Mouse (Mus musculus) midbrain, embryonic 12.5 days (tissue): ENCODE measurements at regions not wholly inside any gene's neighbourhood (a gene's known extent, or its start where the extent isn't known, plus 50 kb on each side); places are given as distances from the start of the nearest gene placed in this dataset.
A peak's percentile ranks its signal among the peaks of the same experiment; 100 is the strongest.
"Not testable (repeated sequence)": the region's sequence is repeated elsewhere in the genome, so short reads cannot be mapped to it uniquely, and the experiment has no call there.

Source experiments
- ATAC-seq: fragments of 200-750 bp; cut with Nextera tagmentation; 2 replicates; pipeline ENCODE4 v1.8.0; 2017; ENCODE audit warnings: low read depth, moderate TSS enrichment, moderate library complexity; ENCODE audit not compliant: low FRiP score
- H3K27ac ChIP-seq: fragments of 300-500 bp; sonication (generic); replicated peaks from 2 replicates; pipeline ENCODE4 v1.5.1; 2016; ENCODE audit warnings: mild to moderate bottlenecking
- H3K27me3 ChIP-seq: fragments of 300-500 bp; sonication (generic); 2 replicates; pipeline ENCODE4 v1.6.1; 2016; ENCODE audit warnings: mild to moderate bottlenecking
- H3K36me3 ChIP-seq: fragments of 300-500 bp; sonication (generic); 2 replicates; pipeline ENCODE4 v1.6.1; 2016
- H3K4me1 ChIP-seq: fragments of 300-500 bp; sonication (generic); 2 replicates; pipeline ENCODE4 v1.6.1; 2016
- H3K4me2 ChIP-seq: fragments of 300-500 bp; sonication (generic); replicated peaks from 2 replicates; pipeline ENCODE4 v1.6.1; 2016; ENCODE audit warnings: mild to moderate bottlenecking, moderate library complexity
- H3K4me3 ChIP-seq: fragments of 300-500 bp; sonication (generic); 2 replicates; pipeline ENCODE4 v1.5.1; 2016; ENCODE audit warnings: mild to moderate bottlenecking
- H3K9ac ChIP-seq: fragments of 300-500 bp; sonication (generic); replicated peaks from 2 replicates; pipeline ENCODE4 v1.6.1; 2016; ENCODE audit warnings: mild to moderate bottlenecking, moderate library complexity
- H3K9me3 ChIP-seq: fragments of 300-500 bp; sonication (generic); 2 replicates; pipeline ENCODE4 v1.6.1; 2016; ENCODE audit warnings: mild to moderate bottlenecking
- WGBS: fragments of 180-500 bp; shearing (Covaris S2); methylation state at CpG from one replicate; pipeline ENCODE4 v1.1.7; 2016; 5-methylcytosine and 5-hydroxymethylcytosine counted together

DNA sequence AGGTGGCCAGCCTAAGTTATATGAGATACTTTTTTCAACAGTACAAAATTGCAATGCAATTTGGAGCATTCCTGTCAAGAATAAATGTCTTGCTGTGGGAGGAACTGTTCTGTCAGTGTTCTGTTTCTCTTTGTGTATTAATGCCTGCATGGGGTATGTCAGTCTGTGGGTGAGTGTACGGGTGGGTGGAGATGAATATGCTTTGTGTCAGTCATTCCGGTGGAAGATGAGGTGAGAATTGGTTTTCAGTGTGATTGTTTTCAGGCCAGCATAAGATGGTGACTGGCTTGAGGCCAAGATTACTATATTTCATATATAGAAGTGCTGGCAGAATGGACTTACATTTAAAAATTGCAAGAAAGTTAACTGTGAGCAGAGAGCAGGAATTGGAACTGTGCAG is 184.0 kb downstream of the Frk start:
- Histone ChIP-seq H3K4me3 (no peak overlapping the region), H3K27me3 (no peaks in the 10 kb centered on the region), H3K27ac (no peak overlapping the region), H3K9me3 (no peaks in the 10 kb centered on the region), H3K36me3 (no peaks in the 10 kb centered on the region), H3K9ac (no peak overlapping the region), H3K4me2 (no peak overlapping the region), H3K4me1 (no peaks in the 10 kb centered on the region)
- 66% methylated on average over 2 of the region's 2 CpGs for WGBS
- no peak for ATAC-seq

DNA sequence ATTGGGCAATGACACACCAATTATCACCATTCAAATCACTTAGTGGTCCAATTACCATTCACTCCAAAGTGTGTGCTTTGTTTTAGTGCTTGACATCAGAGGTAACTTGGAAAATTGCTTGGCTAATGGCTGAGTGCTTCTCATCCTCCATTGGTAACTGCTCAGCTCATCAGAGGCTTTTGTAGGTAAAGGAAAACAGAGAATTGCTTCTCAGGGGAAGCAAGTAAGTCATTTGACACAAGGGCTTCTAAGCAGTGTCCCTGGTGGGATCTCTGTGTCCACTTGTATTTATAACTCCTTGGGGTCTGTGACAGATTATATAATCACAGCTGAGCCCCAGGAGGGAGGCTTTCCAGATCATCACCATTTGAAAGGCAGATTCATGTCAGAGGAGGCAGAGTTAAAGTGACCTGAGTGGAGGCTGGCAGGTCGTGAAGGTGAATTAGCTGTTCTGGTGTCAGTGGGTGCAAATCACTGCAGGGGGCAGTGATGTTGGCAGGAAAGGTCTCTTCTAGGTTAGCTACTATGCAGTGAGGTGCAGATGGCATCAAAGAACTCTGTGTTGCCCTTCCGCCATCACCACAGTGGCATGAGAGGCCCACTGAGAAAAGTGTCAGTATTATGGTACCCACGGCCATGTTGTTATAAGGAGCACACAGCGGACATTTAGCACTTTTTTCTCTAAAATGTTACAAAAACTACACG is 184.7 kb downstream of the Frk start:
- 0 out of 2 replicates have a peak, but pooled peaks have one; percentile 57 for ATAC-seq
- 68% methylated on average over 5 of the region's 5 CpGs for WGBS
- no peak overlapping the region for H3K27ac ChIP-seq
- no peaks in the 10 kb centered on the region for H3K4me1 ChIP-seq
- H3K27me3 ChIP-seq = no peaks in the 10 kb centered on the region
- no peak overlapping the region for H3K4me2 ChIP-seq
- no peak overlapping the region for H3K4me3 ChIP-seq
- no peak overlapping the region for H3K9ac ChIP-seq
- H3K36me3 ChIP-seq = no peaks in the 10 kb centered on the region
- no peaks in the 10 kb centered on the region for H3K9me3 ChIP-seq

DNA sequence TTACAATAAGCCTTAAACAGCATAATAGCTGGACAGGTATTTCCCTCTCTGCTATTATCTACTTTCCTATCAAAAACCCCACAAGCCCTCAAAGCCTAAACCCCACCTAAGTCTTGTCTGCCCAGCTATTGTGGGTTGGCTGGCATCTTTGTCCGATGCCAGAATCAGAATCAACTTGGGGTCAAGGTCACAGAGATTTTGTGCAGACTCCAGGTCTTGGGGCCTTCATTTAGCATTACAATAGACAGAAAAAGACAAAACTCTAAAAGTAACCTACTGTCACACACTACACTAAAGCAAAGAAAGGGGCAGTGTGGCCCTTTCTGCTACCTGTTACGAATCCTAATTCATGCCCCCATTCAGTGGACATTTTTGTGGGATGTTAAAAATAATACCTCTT is 188.6 kb downstream of the Frk start:
- Histone ChIP-seq H3K27me3 (no peaks in the 10 kb centered on the region), H3K4me2 (no peak overlapping the region), H3K4me3 (no peak overlapping the region), H3K4me1 (no peaks in the 10 kb centered on the region), H3K9me3 (no peaks in the 10 kb centered on the region), H3K9ac (no peak overlapping the region), H3K27ac (no peak overlapping the region), H3K36me3 (no peaks in the 10 kb centered on the region)
- 85% methylated on average over 2 of the region's 2 CpGs for WGBS
- ATAC-seq = no peak

DNA sequence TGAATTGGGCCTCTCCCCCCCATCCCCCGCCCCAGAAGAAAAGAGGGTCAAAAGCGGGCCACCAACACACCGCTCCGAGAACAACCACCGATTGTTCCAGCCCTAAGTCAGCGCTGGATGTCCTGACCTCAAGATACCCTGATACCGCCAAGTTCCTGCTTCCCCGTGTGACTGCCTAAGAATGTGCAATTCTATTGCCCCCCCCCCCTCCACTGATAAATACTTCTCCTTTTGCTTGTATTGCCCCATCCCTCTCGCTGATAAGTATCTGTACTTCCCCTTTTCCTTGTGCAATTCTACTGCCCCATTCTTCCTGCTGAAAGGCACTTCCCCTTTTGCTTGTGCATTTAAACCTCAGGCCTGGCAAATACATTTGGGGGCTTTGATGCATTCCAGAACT is 216.2 kb downstream of the Frk start:
- 90% methylated on average over 9 of the region's 9 CpGs for WGBS
- not testable (repeated sequence) for ATAC-seq, H3K27ac ChIP-seq

DNA sequence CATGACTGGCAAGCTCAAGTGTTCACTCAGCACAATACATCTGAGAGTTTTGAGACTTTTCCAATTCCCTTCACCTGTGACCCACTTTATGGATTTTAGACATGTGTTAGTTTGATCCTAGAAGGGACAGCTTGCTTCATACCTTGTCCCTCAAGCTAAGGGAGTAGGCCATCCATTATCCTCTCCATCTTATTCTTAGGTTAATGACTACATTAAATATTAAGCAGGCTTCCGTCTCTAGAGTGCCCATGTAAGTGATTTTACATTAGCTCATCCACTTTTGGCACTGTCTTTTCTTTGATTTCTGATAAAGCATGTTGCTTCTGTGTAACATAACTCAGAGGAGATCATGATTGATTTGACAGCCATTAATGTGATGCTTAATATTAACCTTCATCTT is 218.8 kb downstream of the Frk start:
- no peaks in the 10 kb centered on the region for H3K9me3 ChIP-seq
- H3K4me2 ChIP-seq = no peak overlapping the region
- H3K36me3 ChIP-seq = no peaks in the 10 kb centered on the region
- H3K4me1 ChIP-seq = no peaks in the 10 kb centered on the region
- H3K9ac ChIP-seq = no peak overlapping the region
- no peak overlapping the region for H3K27ac ChIP-seq
- 94% methylated on average over 1 of the region's 1 CpGs for WGBS
- no peak overlapping the region for H3K4me3 ChIP-seq
- no peak for ATAC-seq
- H3K27me3 ChIP-seq = no peaks in the 10 kb centered on the region

More for the DNA sequence above, 216.2 kb downstream of the Frk start:
- H3K4me3 ChIP-seq, H3K27me3 ChIP-seq, H3K9me3 ChIP-seq, H3K4me2 ChIP-seq, H3K4me1 ChIP-seq, H3K36me3 ChIP-seq, H3K9ac ChIP-seq: not testable (repeated sequence)

DNA sequence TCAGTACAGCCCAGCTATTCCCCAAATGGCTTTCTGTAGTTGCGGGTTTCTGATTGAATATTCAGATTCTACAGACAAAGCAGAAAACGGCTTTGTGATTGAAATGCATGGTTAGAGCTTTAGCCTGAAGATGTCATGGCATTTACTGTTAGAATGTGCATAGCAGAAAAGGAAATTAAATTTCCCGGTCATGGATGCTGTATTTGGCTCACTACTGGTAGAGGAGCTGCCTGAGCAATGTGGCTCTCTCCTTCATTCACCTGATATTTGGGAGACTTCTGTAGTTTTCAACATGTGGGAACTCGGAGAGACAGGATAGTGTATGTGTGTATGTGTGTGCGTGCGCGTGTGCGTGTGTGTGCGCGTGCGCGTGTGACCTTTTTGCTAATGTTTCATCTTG is 222.2 kb downstream of the Frk start:
- 85% methylated on average over 12 of the region's 12 CpGs for WGBS
- no peaks in the 10 kb centered on the region for H3K9me3 ChIP-seq
- no peak overlapping the region for H3K4me2 ChIP-seq
- no peak overlapping the region for H3K27ac ChIP-seq
- H3K27me3 ChIP-seq = no peaks in the 10 kb centered on the region
- H3K4me3 ChIP-seq = no peak overlapping the region
- H3K36me3 ChIP-seq = no peaks in the 10 kb centered on the region
- ATAC-seq = 0 out of 2 replicates have a peak, but pooled peaks have one; percentile 21
- no peaks in the 10 kb centered on the region for H3K4me1 ChIP-seq
- no peak overlapping the region for H3K9ac ChIP-seq

DNA sequence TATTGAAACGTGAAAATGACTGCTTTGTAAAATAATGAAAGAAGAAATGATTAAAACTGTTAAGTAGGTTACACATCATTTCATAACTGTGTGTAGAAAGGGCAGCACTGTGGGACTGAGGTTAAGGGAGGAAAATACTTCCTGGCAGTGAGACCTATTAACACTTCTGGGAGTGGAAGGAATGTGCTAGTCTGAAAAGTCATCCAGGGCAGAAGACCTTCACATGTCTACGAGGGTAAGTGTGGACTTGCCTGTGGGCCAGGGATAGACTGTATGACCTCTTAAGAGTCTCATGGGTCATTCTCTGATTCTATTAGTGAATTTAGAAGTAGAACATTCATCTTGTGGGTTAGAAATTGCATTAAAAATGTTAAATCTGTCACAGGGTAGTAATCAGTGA is 248.1 kb downstream of the Frk start:
- Histone ChIP-seq H3K9ac (no peak overlapping the region), H3K27ac (no peak overlapping the region), H3K36me3 (no peaks in the 10 kb centered on the region), H3K4me2 (no peak overlapping the region), H3K27me3 (no peaks in the 10 kb centered on the region), H3K4me3 (no peak overlapping the region), H3K4me1 (no peaks in the 10 kb centered on the region), H3K9me3 (no peaks in the 10 kb centered on the region)
- 72% methylated on average over 2 of the region's 2 CpGs for WGBS
- ATAC-seq = no peak

DNA sequence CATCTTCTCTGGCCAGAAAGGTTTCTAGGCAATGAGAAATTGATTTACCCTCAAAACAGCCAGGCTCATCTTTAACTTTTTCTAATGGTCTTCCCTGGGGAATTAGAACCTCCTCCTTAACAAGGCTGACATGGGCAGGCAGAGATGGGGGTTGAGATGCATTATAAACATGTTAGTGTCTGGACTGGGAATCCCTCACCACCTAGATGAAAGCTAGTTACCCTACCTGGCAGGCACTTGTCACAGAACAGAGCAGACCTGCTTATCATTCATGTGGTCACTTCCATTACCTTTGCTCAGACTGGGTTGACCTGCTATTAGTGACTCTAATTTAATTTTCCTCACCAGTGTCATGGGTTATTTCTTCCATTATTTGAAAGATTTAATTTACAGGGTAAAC is 279.2 kb downstream of the Frk start:
- Histone ChIP-seq H3K27ac (no peak overlapping the region), H3K9me3 (no peaks in the 10 kb centered on the region), H3K4me2 (no peak overlapping the region), H3K4me3 (no peak overlapping the region), H3K4me1 (no peaks in the 10 kb centered on the region), H3K9ac (no peak overlapping the region), H3K27me3 (no peaks in the 10 kb centered on the region), H3K36me3 (no peaks in the 10 kb centered on the region)
- peak; percentile 60; the same call in 1 of the 2 replicates for ATAC-seq

DNA sequence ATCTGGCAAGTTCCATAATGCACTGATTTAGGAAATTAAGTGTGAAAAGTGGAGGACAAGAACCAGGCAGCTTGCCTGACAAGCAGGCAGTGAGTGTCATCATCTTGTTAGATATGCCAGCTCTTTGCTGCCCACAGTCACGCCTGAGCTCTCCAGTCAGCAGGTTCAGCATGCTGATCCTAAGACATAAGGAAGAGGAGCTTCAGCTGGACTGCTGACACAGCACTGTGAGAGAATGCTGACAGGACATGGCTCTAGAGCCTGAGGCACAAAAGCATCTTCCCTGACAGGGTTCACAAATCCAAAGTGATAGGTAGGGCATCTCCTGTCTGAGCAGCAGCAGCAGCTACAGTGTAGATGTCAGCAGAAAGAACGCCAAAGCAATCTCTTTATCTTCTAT is 308.9 kb downstream of the Frk start:
- WGBS = 57% methylated on average over 2 of the region's 2 CpGs
- no peak overlapping the region for H3K4me2 ChIP-seq
- H3K9ac ChIP-seq = no peak overlapping the region
- no peak overlapping the region for H3K4me3 ChIP-seq
- no peak for ATAC-seq
- H3K4me1 ChIP-seq = no peaks in the 10 kb centered on the region
- no peaks in the 10 kb centered on the region for H3K27me3 ChIP-seq
- H3K9me3 ChIP-seq = no peaks in the 10 kb centered on the region
- H3K36me3 ChIP-seq = no peaks in the 10 kb centered on the region
- H3K27ac ChIP-seq = no peak overlapping the region

DNA sequence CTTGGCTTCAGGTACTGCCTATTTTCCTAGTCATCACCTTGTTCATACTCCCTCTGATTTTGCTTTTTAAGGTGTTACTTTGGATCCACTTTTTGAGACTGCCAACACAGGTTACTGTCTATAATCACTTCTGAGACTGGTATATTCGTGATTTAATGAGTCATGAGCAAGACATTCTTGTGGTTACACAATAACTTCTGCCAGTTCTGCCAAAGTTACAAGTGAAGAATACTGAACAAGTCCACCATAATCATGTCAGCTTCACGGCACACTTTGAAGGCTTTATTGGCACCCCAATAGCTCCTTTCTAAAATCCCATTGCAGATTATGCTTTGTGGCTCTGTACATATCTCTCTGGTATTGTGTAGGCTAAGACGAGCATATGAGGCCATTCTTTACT is 327.9 kb downstream of the Frk start:
- Histone ChIP-seq H3K4me1 (no peaks in the 10 kb centered on the region), H3K4me2 (no peak overlapping the region), H3K4me3 (no peak overlapping the region), H3K27me3 (no peaks in the 10 kb centered on the region), H3K36me3 (no peaks in the 10 kb centered on the region), H3K9me3 (no peaks in the 10 kb centered on the region), H3K27ac (no peak overlapping the region), H3K9ac (no peak overlapping the region)
- 89% methylated on average over 3 of the region's 3 CpGs for WGBS
- ATAC-seq = no peak

DNA sequence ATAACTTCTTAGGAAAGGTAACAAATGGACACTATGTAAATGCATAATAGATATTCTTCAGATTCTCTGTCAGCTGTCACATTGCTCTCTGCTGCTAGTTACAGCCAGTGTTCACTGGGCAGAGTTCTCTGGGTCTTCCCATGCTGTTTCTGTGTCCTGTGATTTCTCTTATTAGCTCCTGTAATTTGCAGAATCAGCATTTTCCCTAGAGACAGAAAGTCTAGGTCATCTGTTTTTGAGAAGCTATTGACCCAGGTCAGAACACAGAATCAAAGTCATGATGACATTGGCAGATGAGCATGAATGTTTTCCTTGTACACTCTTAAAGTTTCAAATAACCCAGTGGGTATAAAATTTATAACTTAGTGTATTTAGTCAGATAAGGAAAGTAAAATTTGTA is 340.9 kb downstream of the Frk start:
- Histone ChIP-seq H3K27ac (no peak overlapping the region), H3K4me3 (no peak overlapping the region), H3K36me3 (no peaks in the 10 kb centered on the region), H3K9me3 (no peaks in the 10 kb centered on the region), H3K9ac (no peak overlapping the region), H3K27me3 (no peaks in the 10 kb centered on the region), H3K4me1 (no peaks in the 10 kb centered on the region), H3K4me2 (no peak overlapping the region)
- no peak for ATAC-seq

DNA sequence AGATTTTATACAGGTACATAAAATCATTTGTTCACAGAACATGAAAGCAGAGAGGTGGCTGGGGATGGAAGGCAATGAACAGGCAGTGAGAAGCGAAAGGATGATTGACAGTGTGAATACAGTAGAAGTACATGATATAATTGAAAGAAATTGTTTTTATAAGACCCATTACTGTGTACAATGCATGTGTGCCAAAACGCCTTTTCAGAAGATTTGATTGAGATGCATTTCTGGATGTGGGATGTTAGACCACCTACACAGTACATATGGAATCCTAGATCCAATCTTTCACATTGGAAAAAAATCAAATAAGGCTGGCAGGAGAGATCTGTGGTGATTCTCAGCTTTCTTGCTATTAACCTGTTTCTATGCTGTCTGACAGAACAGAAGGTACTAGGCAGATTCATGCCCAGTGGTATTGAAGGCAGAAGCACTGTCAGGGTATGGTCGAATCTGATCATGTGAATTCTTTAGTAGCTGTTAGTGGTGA is 358.9 kb downstream of the Frk start:
- ATAC-seq = no peak
- H3K9ac ChIP-seq = no peak overlapping the region
- H3K4me2 ChIP-seq = no peak overlapping the region
- WGBS = 89% methylated on average over 3 of the region's 3 CpGs
- no peak overlapping the region for H3K4me3 ChIP-seq
- no peaks in the 10 kb centered on the region for H3K27me3 ChIP-seq
- H3K36me3 ChIP-seq = no peaks in the 10 kb centered on the region
- no peaks in the 10 kb centered on the region for H3K4me1 ChIP-seq
- no peaks in the 10 kb centered on the region for H3K9me3 ChIP-seq
- no peak overlapping the region for H3K27ac ChIP-seq

DNA sequence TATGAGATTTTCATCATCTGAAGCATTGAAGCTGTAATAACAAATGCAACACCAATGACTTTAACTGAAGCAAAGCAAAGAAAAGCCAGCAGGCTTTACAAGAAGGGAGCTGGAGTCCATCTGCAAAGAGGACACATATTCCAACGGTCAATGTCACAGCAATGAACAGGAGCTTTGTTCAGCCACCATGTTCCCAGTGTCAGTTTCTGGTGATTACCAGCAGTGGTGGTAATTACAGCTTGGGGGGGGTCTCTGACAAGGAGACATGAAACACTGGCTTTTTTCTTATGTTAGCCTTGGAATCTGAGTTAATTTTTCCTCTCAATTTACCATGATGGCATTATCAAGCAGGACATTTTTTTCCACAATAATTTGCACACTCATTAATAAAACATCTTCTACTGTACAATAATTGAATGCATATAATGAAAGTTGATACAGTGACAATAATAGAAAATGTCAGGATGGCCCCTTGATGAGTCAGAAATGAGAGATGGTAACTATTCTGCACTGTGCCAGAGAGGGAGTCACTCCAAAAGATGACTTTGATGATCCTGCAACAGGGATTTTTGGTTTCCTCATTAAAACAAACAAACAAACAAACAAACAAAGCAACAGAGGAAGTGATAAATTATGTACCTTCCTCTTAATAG is 373.4 kb downstream of the Frk start:
- Histone ChIP-seq H3K4me3 (no peak overlapping the region), H3K36me3 (no peaks in the 10 kb centered on the region), H3K9me3 (no peaks in the 10 kb centered on the region), H3K27me3 (no peaks in the 10 kb centered on the region), H3K9ac (no peak overlapping the region), H3K4me2 (no peak overlapping the region), H3K27ac (no peak overlapping the region), H3K4me1 (no peaks in the 10 kb centered on the region)
- 70% methylated on average over 1 of the region's 1 CpGs for WGBS
- ATAC-seq = no peak
